Mouse (Mus musculus) lung, embryonic 16.5 days (tissue): ENCODE measurements around the gene Fcer1g. TPM values are rescaled to one million over a fixed set of nuclear protein-coding genes. Genes with fewer than 3 reads are reported as not detected.

ENCODE experiments used
- ATAC-seq: fragments of 200-750 bp; cut with Nextera tagmentation; 2 replicates; pipeline ENCODE4 v1.8.0; 2017; ENCODE audit warnings: low read depth, mild to moderate bottlenecking, moderate library complexity
- H3K27ac ChIP-seq: fragments of 300-500 bp; sonication (generic); 2 replicates; pipeline ENCODE4 v1.5.1; 2014; ENCODE audit warnings: mild to moderate bottlenecking, control low read depth, low read length
- H3K27me3 ChIP-seq: fragments of 300-500 bp; sonication (generic); 2 replicates; pipeline ENCODE4 v1.6.1; 2014; ENCODE audit warnings: low read depth, low read length, mixed read lengths; ENCODE audit not compliant: control insufficient read depth, insufficient read depth
- H3K36me3 ChIP-seq: fragments of 300-500 bp; sonication (generic); 2 replicates; pipeline ENCODE4 v1.6.1; 2014; ENCODE audit warnings: low read length; ENCODE audit not compliant: control insufficient read depth, insufficient read depth
- H3K4me1 ChIP-seq: fragments of 300-500 bp; sonication (generic); replicated peaks from 2 replicates; pipeline ENCODE4 v1.6.1; 2014; ENCODE audit warnings: low read length, mixed read lengths; ENCODE audit not compliant: control insufficient read depth, insufficient read depth
- H3K4me2 ChIP-seq: fragments of 300-500 bp; sonication (generic); 2 replicates; pipeline ENCODE4 v1.6.1; 2014; ENCODE audit warnings: low read depth, low read length, control low read depth
- H3K4me3 ChIP-seq: fragments of 300-500 bp; sonication (generic); 2 replicates; pipeline ENCODE4 v1.5.1; 2014; ENCODE audit warnings: mild to moderate bottlenecking, low read length, control low read depth
- H3K9ac ChIP-seq: fragments of 300-500 bp; sonication (generic); 2 replicates; pipeline ENCODE4 v1.6.1; 2014; ENCODE audit warnings: low read length, control low read depth
- H3K9me3 ChIP-seq: fragments of 300-500 bp; sonication (generic); 2 replicates; pipeline ENCODE4 v1.6.1; 2016; ENCODE audit warnings: low read length; ENCODE audit not compliant: control insufficient read depth
- WGBS: fragments of 180-500 bp; shearing (Covaris S2); extraction: QIAGEN DNeasy Blood & Tissue Kit; methylation state at CpG from one replicate; pipeline ENCODE4 v1.1.7; 2014; 5-methylcytosine and 5-hydroxymethylcytosine counted together
- polyA plus RNA-seq: library from polyadenylated mRNA; unstranded; fragments of >200 nt; fragmentation: Nextera tagmentation; extraction: Ambion mirVana; gene quantifications from 2 replicates; pipeline ENCODE4 v1.2.1, GENCODE M21; 2015

Gene Fcer1g
- polyA plus RNA-seq, 1 experiment from 2014 or later: 52.8 TPM

DNA sequence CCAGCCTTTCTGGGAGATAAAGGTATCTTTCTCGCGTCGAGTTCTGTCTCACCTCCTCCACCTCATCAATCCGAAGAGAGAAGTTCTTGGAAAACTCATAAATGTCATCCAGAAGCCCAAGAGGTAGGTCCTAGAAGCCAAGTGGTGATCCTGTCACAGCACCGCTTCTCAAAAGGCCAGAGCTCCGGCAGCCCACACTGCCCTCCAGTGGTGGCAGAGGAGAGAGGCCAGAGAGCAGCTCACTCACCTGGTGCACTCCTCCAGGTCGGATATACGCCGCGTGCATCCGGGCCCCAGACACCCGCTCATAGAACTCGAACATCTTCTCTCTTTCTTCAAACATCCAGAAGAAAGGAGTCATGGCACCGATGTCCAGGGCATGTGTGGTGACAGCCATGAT lies 4.3 kb upstream of the Fcer1g start:
- H3K27me3 ChIP-seq: no peaks in the 10 kb centered on the region
- H3K9me3 ChIP-seq: no peaks in the 10 kb centered on the region
- 62% methylated on average over 14 of the region's 14 CpGs for WGBS
- no peaks in the 10 kb centered on the region for H3K4me1 ChIP-seq
- ATAC-seq: no peak
- H3K4me3 ChIP-seq: no peak overlapping the region
- no peak overlapping the region for H3K27ac ChIP-seq
- no peak overlapping the region for H3K9ac ChIP-seq
- no peak overlapping the region for H3K4me2 ChIP-seq
- H3K36me3 ChIP-seq: peaks cover 69% of the 10 kb centered on the region

DNA sequence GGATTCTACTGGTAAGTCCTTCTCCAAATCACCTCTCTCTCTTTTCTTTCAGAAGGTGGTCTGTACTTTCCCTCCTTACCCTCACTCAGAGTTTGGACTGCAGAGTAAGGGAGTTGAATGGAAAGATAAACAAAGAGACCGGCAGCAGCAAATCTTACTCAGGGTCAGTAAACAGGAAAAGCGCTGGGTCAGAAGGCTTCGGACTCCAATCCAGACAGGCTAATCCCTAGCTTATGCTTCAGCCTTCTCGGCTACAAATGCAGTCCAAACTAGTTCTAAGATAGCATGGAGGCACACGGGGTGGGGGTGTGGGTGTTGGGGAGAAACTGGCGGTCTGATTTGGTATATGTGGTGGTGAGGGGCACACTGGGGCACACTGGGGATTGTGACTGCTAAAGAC lies 3.3 kb upstream of the Fcer1g start:
- no peak overlapping the region for H3K9ac ChIP-seq
- no peak for ATAC-seq
- no peak overlapping the region for H3K27ac ChIP-seq
- no peak overlapping the region for H3K4me3 ChIP-seq
- 65% methylated on average over 6 of the region's 6 CpGs for WGBS
- no peaks in the 10 kb centered on the region for H3K27me3 ChIP-seq
- peaks cover 60% of the 10 kb centered on the region for H3K36me3 ChIP-seq
- no peaks in the 10 kb centered on the region for H3K4me1 ChIP-seq
- no peak overlapping the region for H3K4me2 ChIP-seq
- no peaks in the 10 kb centered on the region for H3K9me3 ChIP-seq

DNA sequence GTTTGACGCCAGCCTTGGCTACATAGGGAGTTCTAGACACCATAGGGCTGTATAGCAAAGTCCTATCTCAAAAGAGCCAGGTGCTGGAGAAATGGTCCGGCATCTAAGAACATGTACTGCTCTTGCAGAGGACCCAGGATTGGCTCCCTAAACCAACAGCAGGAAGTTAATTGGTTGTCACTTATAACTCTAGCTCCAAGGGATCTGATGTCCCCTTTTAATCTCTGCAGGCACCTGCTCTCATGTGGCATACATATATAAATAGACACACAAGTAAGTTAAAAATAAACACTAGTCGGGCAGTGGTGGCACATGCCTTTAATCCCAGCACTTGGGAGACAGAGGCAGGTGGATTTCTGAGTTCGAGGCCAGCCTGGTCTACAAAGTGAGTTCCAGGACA lies 1.6 kb upstream of the Fcer1g start:
- H3K4me3 ChIP-seq: no peak overlapping the region
- no peaks in the 10 kb centered on the region for H3K27me3 ChIP-seq
- H3K9me3 ChIP-seq: no peaks in the 10 kb centered on the region
- H3K9ac ChIP-seq: no peak overlapping the region
- H3K36me3 ChIP-seq: peaks cover 52% of the 10 kb centered on the region
- H3K4me1 ChIP-seq: no peaks in the 10 kb centered on the region
- ATAC-seq: no peak
- WGBS: 84% methylated on average over 4 of the region's 4 CpGs
- H3K4me2 ChIP-seq: no peak overlapping the region
- no peak overlapping the region for H3K27ac ChIP-seq

DNA sequence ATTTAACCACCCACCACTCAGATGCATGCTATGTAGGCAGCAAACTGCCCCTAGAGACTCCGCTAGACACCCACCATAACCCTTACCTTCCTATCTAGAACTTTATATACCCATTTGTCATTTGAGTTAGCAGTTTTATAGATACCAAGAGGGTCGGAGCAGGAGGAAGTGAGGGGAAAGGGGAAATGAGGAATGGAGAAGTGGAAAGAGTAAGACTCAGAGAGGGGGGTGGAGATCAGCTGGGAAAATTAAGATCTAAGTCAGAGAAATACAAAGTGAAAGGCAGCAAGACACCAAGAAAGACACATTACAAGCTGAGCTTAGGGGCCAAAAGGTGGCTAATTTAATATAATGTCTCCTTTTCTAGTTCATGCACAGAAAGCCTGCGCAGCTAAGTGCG lies 373 bp upstream of the Fcer1g start:
- Histone ChIP-seq H3K4me2 (no peak overlapping the region), H3K27me3 (no peaks in the 10 kb centered on the region), H3K4me1 (no peaks in the 10 kb centered on the region), H3K36me3 (peaks cover 47% of the 10 kb centered on the region), H3K4me3 (no peak overlapping the region), H3K9me3 (no peaks in the 10 kb centered on the region), H3K9ac (no peak overlapping the region), H3K27ac (no peak overlapping the region)
- WGBS: 84% methylated on average over 4 of the region's 4 CpGs
- ATAC-seq: no peak

DNA sequence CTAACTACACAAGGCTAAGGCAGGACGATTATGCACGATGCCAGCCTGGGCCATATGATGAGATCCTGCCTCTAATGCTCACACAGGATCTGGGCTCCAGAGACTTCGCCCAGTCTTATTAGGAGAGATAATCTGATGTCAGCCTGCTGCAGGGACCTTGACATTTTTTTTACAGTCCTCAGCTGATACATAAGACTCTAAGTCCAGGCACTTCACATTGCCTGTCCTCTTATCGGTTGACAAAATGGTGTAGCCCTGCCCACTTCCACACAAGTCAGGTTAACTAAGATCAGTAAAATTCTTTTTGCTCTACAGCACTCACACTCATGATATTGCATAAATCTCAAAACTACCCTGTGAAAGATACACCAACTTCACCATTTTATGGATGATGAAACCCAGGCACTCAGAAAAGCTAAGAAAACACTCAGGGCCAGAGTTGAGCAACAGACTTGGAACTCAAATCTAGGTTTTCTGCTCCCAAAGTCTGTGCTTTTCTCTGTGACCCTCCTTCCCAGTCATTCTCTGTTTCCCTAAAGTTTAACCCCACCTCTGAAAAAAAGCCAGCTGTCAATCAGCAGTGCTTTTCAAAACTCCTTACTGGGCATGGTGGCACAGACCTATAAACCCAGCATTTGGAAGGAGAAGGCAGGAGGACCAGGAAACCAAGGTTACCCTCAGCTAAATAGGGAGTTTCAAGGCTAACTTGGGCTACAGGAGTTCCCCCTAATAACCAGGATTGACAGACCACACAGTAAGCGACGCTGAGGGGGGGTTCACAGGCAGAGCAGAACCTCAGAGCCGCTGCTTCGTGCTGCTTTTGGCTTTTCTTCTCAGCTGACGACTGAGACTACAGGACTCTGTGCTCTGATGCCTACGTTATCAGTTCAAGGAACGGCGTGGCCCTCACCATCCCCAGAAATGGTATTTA lies 1.1 kb downstream of the Fcer1g start:
- Histone ChIP-seq H3K27me3 (no peaks in the 10 kb centered on the region), H3K4me1 (no peaks in the 10 kb centered on the region), H3K27ac (peak overlapping the region; percentile 32), H3K4me3 (no peak overlapping the region), H3K4me2 (no peak overlapping the region), H3K9ac (no peak overlapping the region), H3K9me3 (no peaks in the 10 kb centered on the region), H3K36me3 (peaks cover 35% of the 10 kb centered on the region)
- no peak for ATAC-seq
- 83% methylated on average over 12 of the region's 12 CpGs for WGBS

DNA sequence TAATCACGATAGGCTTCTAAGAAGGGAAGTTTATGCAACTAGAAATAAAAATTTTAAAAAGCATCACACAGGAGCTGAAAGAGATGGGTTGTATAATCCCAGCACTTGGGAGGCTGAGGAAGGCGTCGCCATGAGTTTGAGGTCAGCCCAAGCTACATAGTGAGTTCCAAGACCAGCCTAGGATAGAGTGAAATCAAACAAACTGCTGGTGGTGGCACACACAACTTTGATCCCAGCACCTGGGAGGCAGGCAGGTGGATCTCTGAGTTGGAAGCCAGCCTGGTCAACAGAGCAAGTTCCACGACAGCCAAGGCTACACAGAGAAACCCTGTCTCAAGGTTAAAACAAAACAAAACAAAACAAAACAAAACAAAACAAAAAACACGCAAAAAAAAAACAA lies 1.8 kb downstream of the Fcer1g start:
- no peak for ATAC-seq
- no peak overlapping the region for H3K4me2 ChIP-seq
- no peak overlapping the region for H3K27ac ChIP-seq
- H3K4me3 ChIP-seq: no peak overlapping the region
- no peaks in the 10 kb centered on the region for H3K27me3 ChIP-seq
- H3K9me3 ChIP-seq: no peaks in the 10 kb centered on the region
- no peaks in the 10 kb centered on the region for H3K4me1 ChIP-seq
- peaks cover 29% of the 10 kb centered on the region for H3K36me3 ChIP-seq
- 79% methylated on average over 5 of the region's 5 CpGs for WGBS
- no peak overlapping the region for H3K9ac ChIP-seq

DNA sequence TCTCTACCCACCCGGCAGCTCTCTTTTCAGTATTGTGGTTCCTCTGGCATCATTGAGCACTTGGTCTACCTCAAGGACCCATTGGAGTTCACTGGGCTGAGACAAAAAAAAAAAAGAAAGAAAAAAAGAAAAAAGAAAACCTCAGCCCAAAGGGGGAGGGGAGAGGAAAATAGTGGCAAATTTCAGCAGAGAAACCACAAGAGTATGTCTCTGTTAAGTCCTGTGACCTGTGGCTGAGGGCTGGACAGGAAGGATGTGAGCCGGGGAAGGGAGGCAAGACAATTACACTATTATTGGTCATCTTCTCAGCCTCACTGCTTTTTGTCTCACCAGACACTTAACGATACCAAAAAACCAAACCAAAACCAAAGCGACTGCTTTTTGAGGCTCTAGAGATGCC lies 2.3 kb downstream of the Fcer1g start:
- H3K9ac ChIP-seq: no peak overlapping the region
- H3K4me3 ChIP-seq: no peak overlapping the region
- 81% methylated on average over 4 of the region's 4 CpGs for WGBS
- no peak overlapping the region for H3K4me2 ChIP-seq
- no peaks in the 10 kb centered on the region for H3K4me1 ChIP-seq
- H3K27me3 ChIP-seq: no peaks in the 10 kb centered on the region
- H3K36me3 ChIP-seq: peaks cover 24% of the 10 kb centered on the region
- ATAC-seq: no peak
- H3K27ac ChIP-seq: no peak overlapping the region
- no peaks in the 10 kb centered on the region for H3K9me3 ChIP-seq

DNA sequence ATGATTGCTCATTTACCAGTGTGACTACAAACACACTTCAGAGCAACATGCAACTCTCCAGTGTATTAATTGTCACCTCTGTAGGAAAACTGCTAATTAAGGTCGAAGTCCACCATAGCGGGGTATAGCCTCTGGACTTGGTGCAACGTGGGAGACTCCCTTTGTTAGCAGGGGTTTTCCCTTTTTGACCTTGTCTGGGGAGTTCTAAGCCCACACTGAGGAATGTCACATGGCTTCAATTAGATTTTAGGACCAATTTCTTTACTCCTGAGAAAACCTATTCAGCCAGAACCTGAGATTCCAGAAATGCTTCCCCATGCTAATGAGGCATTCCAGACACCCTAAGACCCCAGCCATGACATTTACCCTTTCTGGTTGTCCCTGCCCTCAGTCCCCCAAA lies 4.0 kb downstream of the Fcer1g start:
- WGBS: 87% methylated on average over 3 of the region's 3 CpGs
- H3K9me3 ChIP-seq: no peaks in the 10 kb centered on the region
- ATAC-seq: no peak

DNA sequence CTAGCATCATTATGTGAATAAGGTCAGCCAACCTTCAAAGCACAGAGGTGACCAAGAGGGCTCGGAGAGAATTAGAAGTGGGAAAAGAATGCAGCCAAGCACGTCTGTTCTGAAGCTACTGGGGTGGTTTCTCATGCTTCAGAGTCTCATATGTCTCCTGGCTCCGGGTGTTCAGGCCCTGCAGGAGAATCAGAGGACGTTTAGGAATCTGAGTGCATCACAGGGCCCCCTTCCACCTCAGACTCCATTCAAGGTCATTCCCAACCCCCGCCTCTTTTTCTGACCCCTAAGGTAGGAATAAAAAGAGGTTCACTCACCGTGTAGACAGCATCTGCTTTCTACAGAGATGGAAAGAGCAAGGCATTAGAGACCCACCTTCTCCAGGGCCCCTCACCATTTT lies 4.4 kb downstream of the Fcer1g start:
- H3K9ac ChIP-seq: no peak overlapping the region
- peaks cover 8% of the 10 kb centered on the region for H3K36me3 ChIP-seq
- H3K9me3 ChIP-seq: no peaks in the 10 kb centered on the region
- WGBS: 48% methylated on average over 6 of the region's 6 CpGs
- no peak for ATAC-seq
- no peak overlapping the region for H3K27ac ChIP-seq
- H3K27me3 ChIP-seq: no peaks in the 10 kb centered on the region
- no peak overlapping the region for H3K4me2 ChIP-seq
- no peak overlapping the region for H3K4me3 ChIP-seq
- no peaks in the 10 kb centered on the region for H3K4me1 ChIP-seq

More for the DNA sequence above, 4.0 kb downstream of the Fcer1g start:
- Histone ChIP-seq H3K27ac (no peak overlapping the region), H3K36me3 (peaks cover 10% of the 10 kb centered on the region), H3K27me3 (no peaks in the 10 kb centered on the region), H3K4me1 (no peaks in the 10 kb centered on the region), H3K9ac (no peak overlapping the region), H3K4me2 (no peak overlapping the region), H3K4me3 (no peak overlapping the region)
